Mouse (Mus musculus) ES-E14 (cell line): ENCODE results near the gene Upk1b. TPM values are rescaled to one million over a fixed set of nuclear protein-coding genes. Genes with fewer than 3 reads are reported as not detected.

Experiments
- DNase-seq: peaks from one replicate; pipeline ENCODE4 v3.0.0-alpha.2; 2013; ENCODE audit warnings: low read depth, low spot score
- H3K27ac ChIP-seq: 2 replicates; pipeline ENCODE4 v1.5.1; 2012; ENCODE audit warnings: low read depth, mild to moderate bottlenecking, low read length, moderate library complexity, mixed read lengths; ENCODE audit not compliant: poor library complexity, insufficient read depth, severe bottlenecking
- H3K36me3 ChIP-seq: 2 replicates; pipeline ENCODE4 v1.6.1; 2012; ENCODE audit warnings: mild to moderate bottlenecking, low read length, moderate library complexity, mixed read lengths; ENCODE audit not compliant: control insufficient read depth, poor library complexity, insufficient read depth, severe bottlenecking
- H3K4me1 ChIP-seq, 2 experiments: fragments of 150-350 bp in 1 of 2; sonication (generic) in 1 of 2; 2 replicates each; pipeline ENCODE4 v1.6.1; 2012; ENCODE audit warnings: low read length in 2 of 2, mild to moderate bottlenecking in 1 of 2, mixed read lengths in 1 of 2; ENCODE audit not compliant: control insufficient read depth in 2 of 2, insufficient read depth in 2 of 2, poor library complexity in 1 of 2
- H3K4me3 ChIP-seq, 2 experiments: fragments of 150-350 bp in 1 of 2; sonication (generic) in 1 of 2; 2 replicates each; pipeline ENCODE4 v1.5.1; 2012; ENCODE audit warnings: low read length in 2 of 2, low read depth in 1 of 2, mild to moderate bottlenecking in 1 of 2, mixed read lengths in 1 of 2; ENCODE audit not compliant: insufficient read depth in 1 of 2, poor library complexity in 1 of 2, severe bottlenecking in 1 of 2
- H3K9ac ChIP-seq: 2 replicates; pipeline ENCODE4 v1.6.1; 2012; ENCODE audit warnings: low read depth, mild to moderate bottlenecking, low read length, mixed read lengths; ENCODE audit not compliant: poor library complexity, insufficient read depth, severe bottlenecking
- H3K9me3 ChIP-seq: fragments of 150-350 bp; sonication (generic); 2 replicates; pipeline ENCODE4 v1.6.1; 2012; ENCODE audit warnings: low read depth, mild to moderate bottlenecking, low read length; ENCODE audit not compliant: control insufficient read depth, insufficient read depth
- CHD2 ChIP-seq: IDR thresholded peaks from 2 replicates; pipeline ENCODE4 v1.6.1; 2014; ENCODE audit warnings: mild to moderate bottlenecking, low read depth, low read length, inconsistent platforms
- HCFC1 ChIP-seq: IDR thresholded peaks from 2 replicates; pipeline ENCODE4 v1.6.1; 2012; ENCODE audit warnings: low read length, inconsistent platforms, borderline replicate concordance; ENCODE audit not compliant: insufficient read depth
- MAFK ChIP-seq: IDR thresholded peaks from 2 replicates; pipeline ENCODE4 v1.6.1; 2014; ENCODE audit warnings: mild to moderate bottlenecking, low read depth, low read length, inconsistent platforms; ENCODE audit not compliant: insufficient read depth
- ZC3H11A ChIP-seq: IDR thresholded peaks from 2 replicates; pipeline ENCODE4 v1.6.1; 2012; ENCODE audit warnings: low read depth, mild to moderate bottlenecking, inconsistent platforms, low read length, borderline replicate concordance
- ZNF384 ChIP-seq: IDR thresholded peaks from 2 replicates; pipeline ENCODE4 v1.6.1; 2012; ENCODE audit warnings: low read depth, low read length, inconsistent platforms
- in situ Hi-C, 2 experiments: fragments of 600-800 bp; cut with MboI; formaldehyde crosslinking; loops; one replicate each; pipeline ENCODE4 v1.15.1; 2025; ENCODE audit warnings: low sequenced_read_pairs in 2 of 2, inconsistent platforms in 1 of 2; ENCODE audit not compliant: unreplicated experiment in 2 of 2
- total RNA-seq: library from RNA; depleted of rRNA; stranded (reverse); fragments of 300-350 nt; gene quantifications from 2 replicates; pipeline ENCODE4 v1.2.3, GENCODE M21; 2012

The Upk1b gene
- total RNA-seq, 1 experiment, result 0.85 TPM

GRCm38 (mm10) chr16:38753631-38754030, 46.5 kb downstream of the Upk1b start:
- in situ Hi-C loops, result no loop called here
- H3K9ac ChIP-seq, result no peak overlapping the region
- H3K4me3 ChIP-seq, result no peak overlapping the region
- peaks cover 2% of the 10 kb centered on the region; the same call in 1 of the 2 replicates for H3K36me3 ChIP-seq
- H3K9me3 ChIP-seq, result no peaks in the 10 kb centered on the region
- H3K27ac ChIP-seq, result no peak overlapping the region
- H3K4me1 ChIP-seq, result no peaks in the 10 kb centered on the region
- TF ChIP-seq CHD2 (no peak), HCFC1 (no peak), ZC3H11A (no peak), MAFK (no peak), ZNF384 (no peak)
- DNase-seq, result no peak

- Histone ChIP-seq H3K4me3 (no peak overlapping the region), H3K4me1 (no peaks in the 10 kb centered on the region), H3K9me3 (no peaks in the 10 kb centered on the region), H3K27ac (no peak overlapping the region), H3K36me3 (no peaks in the 10 kb centered on the region), H3K9ac (no peak overlapping the region)
- in situ Hi-C loops, result no loop called here
- no peak for TF ChIP-seq CHD2
- no peak for TF ChIP-seq HCFC1
- no peak for TF ChIP-seq MAFK
- TF ChIP-seq ZNF384, result no peak
- TF ChIP-seq ZC3H11A, result no peak
- DNase-seq, result no peak
Measured at GRCm38 (mm10) chr16:38750803-38751202, 49.3 kb downstream of the Upk1b start.

GRCm38 (mm10) chr16:38743941-38744673, 56.0 kb downstream of the Upk1b start:
- H3K9me3 ChIP-seq, result no peaks in the 10 kb centered on the region
- in situ Hi-C loops, result no loop called here
- H3K9ac ChIP-seq, result no peak overlapping the region
- no peak for DNase-seq
- no peak overlapping the region for H3K4me3 ChIP-seq
- H3K4me1 ChIP-seq, result peaks cover 0 to 3% of the 10 kb centered on the region in 2 experiments; a peak in 1 of 4 replicates
- H3K27ac ChIP-seq, result no peak overlapping the region
- no peaks in the 10 kb centered on the region for H3K36me3 ChIP-seq
- no peak for TF ChIP-seq MAFK

GRCm38 (mm10) chr16:38742659-38743131, 57.4 kb downstream of the Upk1b start:
- no peaks in the 10 kb centered on the region for H3K36me3 ChIP-seq
- no peak overlapping the region for H3K27ac ChIP-seq
- in situ Hi-C loops, result no loop called here
- peak; percentile 29 for DNase-seq
- H3K4me1 ChIP-seq, result peaks cover 0 to 3% of the 10 kb centered on the region in 2 experiments; a peak in 1 of 4 replicates
- H3K4me3 ChIP-seq, result peak overlapping the region; percentile 76 to 77
- no peaks in the 10 kb centered on the region for H3K9me3 ChIP-seq
- TF ChIP-seq ZNF384 (no peak), ZC3H11A (no peak), MAFK (no peak), HCFC1 (no peak), CHD2 (no peak)
- H3K9ac ChIP-seq, result peak overlapping the region; percentile 76
